Mouse (Mus musculus): ENCODE measurements at regions not wholly inside any gene's neighbourhood (a gene's known extent, or its start where the extent isn't known, plus 50 kb on each side); places are given as distances from the start of the nearest gene placed in this dataset.

- no peaks in the 10 kb centered on the region for H3K4me1 ChIP-seq (ENCODE audit: insufficient read depth)
- no peak for ATAC-seq
Measured at GRCm38 (mm10) chr3:38036131-38036530, 311.8 kb upstream of the Gm5148 start.

GRCm38 (mm10) chr3:38034138-38034537 is 309.8 kb upstream of the Gm5148 start:
- no peak overlapping the region for H3K4me2 ChIP-seq (ENCODE audit: low read depth)
- no peak overlapping the region for H3K27ac ChIP-seq (ENCODE audit: low read depth, low read length)
- H3K4me3 ChIP-seq (ENCODE audit: low read depth, low read length) = no peak overlapping the region
- H3K4me1 ChIP-seq (ENCODE audit: insufficient read depth) = no peaks in the 10 kb centered on the region
- no peaks in the 10 kb centered on the region for H3K9me3 ChIP-seq (ENCODE audit: low read length)
- ATAC-seq (no peak), DNase-seq (no peak)
- no peaks in the 10 kb centered on the region for H3K27me3 ChIP-seq (ENCODE audit: insufficient read depth, low read length)
- 45% methylated on average over 3 of the region's 3 CpGs for WGBS
- H3K9ac ChIP-seq = no peak overlapping the region
- no peaks in the 10 kb centered on the region for H3K36me3 ChIP-seq (ENCODE audit: insufficient read depth)
- TF ChIP-seq CTCF (IDR thresholded peaks at IDR 0.05; ENCODE audit: low read depth) = no peak

More at GRCm38 (mm10) chr3:38036131-38036530, 311.8 kb upstream of the Gm5148 start:
- no peaks in the 10 kb centered on the region for H3K9me3 ChIP-seq (ENCODE audit: low read length)
- H3K9ac ChIP-seq = no peak overlapping the region
- H3K4me3 ChIP-seq (ENCODE audit: low read depth, low read length) = no peak overlapping the region
- no peaks in the 10 kb centered on the region for H3K27me3 ChIP-seq (ENCODE audit: insufficient read depth, low read length)
- H3K36me3 ChIP-seq (ENCODE audit: insufficient read depth) = no peaks in the 10 kb centered on the region
- TF ChIP-seq CTCF (IDR thresholded peaks at IDR 0.05; ENCODE audit: low read depth) = no peak
- no peak overlapping the region for H3K4me2 ChIP-seq (ENCODE audit: low read depth)
- DNase-seq = no peak
- H3K27ac ChIP-seq (ENCODE audit: low read depth, low read length) = no peak overlapping the region

GRCm38 (mm10) chr3:38014768-38015167 is 290.5 kb upstream of the Gm5148 start:
- no peak overlapping the region for H3K4me2 ChIP-seq (ENCODE audit: low read depth)
- H3K27me3 ChIP-seq (ENCODE audit: insufficient read depth, low read length) = no peaks in the 10 kb centered on the region
- no peak overlapping the region for H3K4me3 ChIP-seq (ENCODE audit: low read depth, low read length)
- H3K4me1 ChIP-seq (ENCODE audit: insufficient read depth) = no peaks in the 10 kb centered on the region
- no peak overlapping the region for H3K9ac ChIP-seq
- no peak overlapping the region for H3K27ac ChIP-seq (ENCODE audit: low read depth, low read length)
- H3K36me3 ChIP-seq (ENCODE audit: insufficient read depth) = no peaks in the 10 kb centered on the region
- peak; percentile 61 for ATAC-seq
- 30% methylated on average over 1 of the region's 1 CpGs for WGBS
- no peaks in the 10 kb centered on the region for H3K9me3 ChIP-seq (ENCODE audit: low read length)
- no peak for DNase-seq
- no peak for TF ChIP-seq CTCF (IDR thresholded peaks at IDR 0.05; ENCODE audit: low read depth)

- H3K9ac ChIP-seq = no peak overlapping the region
- TF ChIP-seq CTCF (IDR thresholded peaks at IDR 0.05; ENCODE audit: low read depth) = no peak
- H3K27ac ChIP-seq (ENCODE audit: low read depth, low read length) = no peak overlapping the region
- DNase-seq = no peak
- H3K27me3 ChIP-seq (ENCODE audit: insufficient read depth, low read length) = no peaks in the 10 kb centered on the region
- 52% methylated on average over 4 of the region's 4 CpGs for WGBS
- ATAC-seq = no peak
- H3K36me3 ChIP-seq (ENCODE audit: insufficient read depth) = no peaks in the 10 kb centered on the region
- H3K4me3 ChIP-seq (ENCODE audit: low read depth, low read length) = no peak overlapping the region
- H3K4me2 ChIP-seq (ENCODE audit: low read depth) = no peak overlapping the region
- no peaks in the 10 kb centered on the region for H3K9me3 ChIP-seq (ENCODE audit: low read length)
- H3K4me1 ChIP-seq (ENCODE audit: insufficient read depth) = no peaks in the 10 kb centered on the region
Measured at GRCm38 (mm10) chr3:38009168-38009567, 284.9 kb upstream of the Gm5148 start.

- Histone ChIP-seq H3K4me1 (ENCODE audit: insufficient read depth) (no peaks in the 10 kb centered on the region), H3K9ac (no peak overlapping the region), H3K4me2 (ENCODE audit: low read depth) (no peak overlapping the region), H3K27me3 (ENCODE audit: insufficient read depth, low read length) (no peaks in the 10 kb centered on the region), H3K27ac (ENCODE audit: low read depth, low read length) (no peak overlapping the region), H3K36me3 (ENCODE audit: insufficient read depth) (no peaks in the 10 kb centered on the region), H3K9me3 (ENCODE audit: low read length) (no peaks in the 10 kb centered on the region), H3K4me3 (ENCODE audit: low read depth, low read length) (no peak overlapping the region)
- DNase-seq = no peak
- 81% methylated on average over 7 of the region's 7 CpGs for whole genome bisulfite sequencing
- TF ChIP-seq CTCF (IDR thresholded peaks at IDR 0.05; ENCODE audit: low read depth) = no peak
- no peak for ATAC-seq
Measured at GRCm38 (mm10) chr3:38008321-38008720, 284.0 kb upstream of the Gm5148 start.

- DNase-seq (no peak), ATAC-seq (no peak)
- H3K9me3 ChIP-seq (ENCODE audit: low read length) = no peaks in the 10 kb centered on the region
- H3K27me3 ChIP-seq (ENCODE audit: insufficient read depth, low read length) = no peaks in the 10 kb centered on the region
- no peak overlapping the region for H3K4me2 ChIP-seq (ENCODE audit: low read depth)
- no peak overlapping the region for H3K4me3 ChIP-seq (ENCODE audit: low read depth, low read length)
- H3K27ac ChIP-seq (ENCODE audit: low read depth, low read length) = no peak overlapping the region
- H3K36me3 ChIP-seq (ENCODE audit: insufficient read depth) = no peaks in the 10 kb centered on the region
- 89% methylated on average over 1 of the region's 1 CpGs for WGBS
- H3K4me1 ChIP-seq (ENCODE audit: insufficient read depth) = no peaks in the 10 kb centered on the region
- no peak overlapping the region for H3K9ac ChIP-seq
- TF ChIP-seq CTCF (IDR thresholded peaks at IDR 0.05; ENCODE audit: low read depth) = no peak
Measured at GRCm38 (mm10) chr3:38007626-38008025, 283.3 kb upstream of the Gm5148 start.

GRCm38 (mm10) chr3:38002275-38002674 is 278.0 kb upstream of the Gm5148 start:
- no peak overlapping the region for H3K27ac ChIP-seq (ENCODE audit: low read depth, low read length)
- no peak overlapping the region for H3K4me2 ChIP-seq (ENCODE audit: low read depth)
- DNase-seq = no peak
- H3K36me3 ChIP-seq (ENCODE audit: insufficient read depth) = no peaks in the 10 kb centered on the region
- 98% methylated on average over 10 of the region's 10 CpGs for WGBS
- H3K4me1 ChIP-seq (ENCODE audit: insufficient read depth) = no peaks in the 10 kb centered on the region
- no peaks in the 10 kb centered on the region for H3K27me3 ChIP-seq (ENCODE audit: insufficient read depth, low read length)
- H3K4me3 ChIP-seq (ENCODE audit: low read depth, low read length) = no peak overlapping the region
- no peak overlapping the region for H3K9ac ChIP-seq
- ATAC-seq = no peak
- H3K9me3 ChIP-seq (ENCODE audit: low read length) = no peaks in the 10 kb centered on the region
- no peak for TF ChIP-seq CTCF (IDR thresholded peaks at IDR 0.05; ENCODE audit: low read depth)

- Histone ChIP-seq H3K4me3 (ENCODE audit: low read depth, low read length) (no peak overlapping the region), H3K4me2 (ENCODE audit: low read depth) (no peak overlapping the region), H3K9me3 (ENCODE audit: low read length) (no peaks in the 10 kb centered on the region), H3K36me3 (ENCODE audit: insufficient read depth) (no peaks in the 10 kb centered on the region), H3K27ac (ENCODE audit: low read depth, low read length) (no peak overlapping the region), H3K4me1 (ENCODE audit: insufficient read depth) (no peaks in the 10 kb centered on the region), H3K27me3 (ENCODE audit: insufficient read depth, low read length) (no peaks in the 10 kb centered on the region), H3K9ac (no peak overlapping the region)
- DNase-seq (no peak), ATAC-seq (no peak)
- no peak for TF ChIP-seq CTCF (IDR thresholded peaks at IDR 0.05; ENCODE audit: low read depth)
- 91% methylated on average over 1 of the region's 1 CpGs for WGBS
Measured at GRCm38 (mm10) chr3:37999779-38000178, 275.5 kb upstream of the Gm5148 start.
